Mouse (Mus musculus) lung, embryonic 16.5 days (tissue): ENCODE results near the gene Plce1. TPM values are rescaled to one million over a fixed set of nuclear protein-coding genes. Genes with fewer than 3 reads are reported as not detected.

Experiments used
- ATAC-seq: fragments of 200-750 bp; cut with Nextera tagmentation; 2 replicates; pipeline ENCODE4 v1.8.0; 2017; ENCODE audit warnings: low read depth, mild to moderate bottlenecking, moderate library complexity
- H3K27ac ChIP-seq: fragments of 300-500 bp; sonication (generic); 2 replicates; pipeline ENCODE4 v1.5.1; 2014; ENCODE audit warnings: mild to moderate bottlenecking, control low read depth, low read length
- H3K27me3 ChIP-seq: fragments of 300-500 bp; sonication (generic); 2 replicates; pipeline ENCODE4 v1.6.1; 2014; ENCODE audit warnings: low read depth, low read length, mixed read lengths; ENCODE audit not compliant: control insufficient read depth, insufficient read depth
- H3K36me3 ChIP-seq: fragments of 300-500 bp; sonication (generic); 2 replicates; pipeline ENCODE4 v1.6.1; 2014; ENCODE audit warnings: low read length; ENCODE audit not compliant: control insufficient read depth, insufficient read depth
- H3K4me1 ChIP-seq: fragments of 300-500 bp; sonication (generic); replicated peaks from 2 replicates; pipeline ENCODE4 v1.6.1; 2014; ENCODE audit warnings: low read length, mixed read lengths; ENCODE audit not compliant: control insufficient read depth, insufficient read depth
- H3K4me2 ChIP-seq: fragments of 300-500 bp; sonication (generic); 2 replicates; pipeline ENCODE4 v1.6.1; 2014; ENCODE audit warnings: low read depth, low read length, control low read depth
- H3K4me3 ChIP-seq: fragments of 300-500 bp; sonication (generic); 2 replicates; pipeline ENCODE4 v1.5.1; 2014; ENCODE audit warnings: mild to moderate bottlenecking, low read length, control low read depth
- H3K9ac ChIP-seq: fragments of 300-500 bp; sonication (generic); 2 replicates; pipeline ENCODE4 v1.6.1; 2014; ENCODE audit warnings: low read length, control low read depth
- H3K9me3 ChIP-seq: fragments of 300-500 bp; sonication (generic); 2 replicates; pipeline ENCODE4 v1.6.1; 2016; ENCODE audit warnings: low read length; ENCODE audit not compliant: control insufficient read depth
- WGBS: fragments of 180-500 bp; shearing (Covaris S2); extraction: QIAGEN DNeasy Blood & Tissue Kit; methylation state at CpG from one replicate; pipeline ENCODE4 v1.1.7; 2014; 5-methylcytosine and 5-hydroxymethylcytosine counted together
- polyA plus RNA-seq: library from polyadenylated mRNA; unstranded; fragments of >200 nt; fragmentation: Nextera tagmentation; extraction: Ambion mirVana; gene quantifications from 2 replicates; pipeline ENCODE4 v1.2.1, GENCODE M21; 2015

Gene Plce1
- polyA plus RNA-seq, 1 experiment from 2014 or later = 4.1 TPM

- WGBS = 77% methylated on average over 4 of the region's 4 CpGs
Measured at GRCm38 (mm10) chr19:38693769-38694168, 212.9 kb downstream of the Plce1 start.

GRCm38 (mm10) chr19:38701776-38702175 is 220.9 kb downstream of the Plce1 start:
- H3K4me3 ChIP-seq = no peak overlapping the region
- no peak overlapping the region for H3K27ac ChIP-seq
- H3K9me3 ChIP-seq = no peaks in the 10 kb centered on the region
- no peaks in the 10 kb centered on the region for H3K4me1 ChIP-seq
- no peak overlapping the region for H3K9ac ChIP-seq
- 88% methylated on average over 8 of the region's 8 CpGs for WGBS
- H3K4me2 ChIP-seq = no peak overlapping the region
- no peak for ATAC-seq
- H3K36me3 ChIP-seq = no peaks in the 10 kb centered on the region
- no peaks in the 10 kb centered on the region for H3K27me3 ChIP-seq

More at GRCm38 (mm10) chr19:38693769-38694168, 212.9 kb downstream of the Plce1 start:
- no peak for ATAC-seq
- Histone ChIP-seq H3K9ac (no peak overlapping the region), H3K27ac (no peak overlapping the region), H3K4me1 (no peaks in the 10 kb centered on the region), H3K27me3 (no peaks in the 10 kb centered on the region), H3K4me3 (no peak overlapping the region), H3K4me2 (no peak overlapping the region), H3K36me3 (no peaks in the 10 kb centered on the region), H3K9me3 (no peaks in the 10 kb centered on the region)

GRCm38 (mm10) chr19:38704742-38705141 is 223.8 kb downstream of the Plce1 start:
- 78% methylated on average over 3 of the region's 3 CpGs for WGBS
- Histone ChIP-seq H3K36me3 (no peaks in the 10 kb centered on the region), H3K27ac (no peak overlapping the region), H3K27me3 (no peaks in the 10 kb centered on the region), H3K4me3 (no peak overlapping the region), H3K9me3 (no peaks in the 10 kb centered on the region), H3K4me1 (no peaks in the 10 kb centered on the region), H3K9ac (no peak overlapping the region), H3K4me2 (no peak overlapping the region)
- ATAC-seq = no peak

- WGBS = 92% methylated on average over 11 of the region's 11 CpGs
- no peak for ATAC-seq
- Histone ChIP-seq H3K27ac (no peak overlapping the region), H3K9me3 (no peaks in the 10 kb centered on the region), H3K9ac (no peak overlapping the region), H3K4me3 (no peak overlapping the region), H3K4me2 (no peak overlapping the region), H3K36me3 (no peaks in the 10 kb centered on the region), H3K27me3 (no peaks in the 10 kb centered on the region), H3K4me1 (no peaks in the 10 kb centered on the region)
Measured at GRCm38 (mm10) chr19:38705244-38705643, 224.3 kb downstream of the Plce1 start.

GRCm38 (mm10) chr19:38706449-38706848 is 225.5 kb downstream of the Plce1 start:
- WGBS = 77% methylated on average over 6 of the region's 6 CpGs

GRCm38 (mm10) chr19:38709376-38709775 is 228.5 kb downstream of the Plce1 start:
- H3K4me3 ChIP-seq = no peak overlapping the region
- 76% methylated on average over 2 of the region's 2 CpGs for WGBS
- H3K27me3 ChIP-seq = no peaks in the 10 kb centered on the region
- H3K27ac ChIP-seq = no peak overlapping the region
- H3K36me3 ChIP-seq = no peaks in the 10 kb centered on the region
- no peaks in the 10 kb centered on the region for H3K9me3 ChIP-seq
- no peaks in the 10 kb centered on the region for H3K4me1 ChIP-seq
- ATAC-seq = no peak
- no peak overlapping the region for H3K4me2 ChIP-seq
- no peak overlapping the region for H3K9ac ChIP-seq

More at GRCm38 (mm10) chr19:38706449-38706848, 225.5 kb downstream of the Plce1 start:
- no peak for ATAC-seq
- no peaks in the 10 kb centered on the region for H3K9me3 ChIP-seq
- no peak overlapping the region for H3K9ac ChIP-seq
- H3K4me3 ChIP-seq = no peak overlapping the region
- H3K27me3 ChIP-seq = no peaks in the 10 kb centered on the region
- H3K36me3 ChIP-seq = no peaks in the 10 kb centered on the region
- H3K27ac ChIP-seq = no peak overlapping the region
- no peaks in the 10 kb centered on the region for H3K4me1 ChIP-seq
- no peak overlapping the region for H3K4me2 ChIP-seq

GRCm38 (mm10) chr19:38721808-38722207 is 240.9 kb downstream of the Plce1 start:
- Histone ChIP-seq H3K4me2 (no peak overlapping the region), H3K9me3 (no peaks in the 10 kb centered on the region), H3K4me1 (no peaks in the 10 kb centered on the region), H3K27ac (no peak overlapping the region), H3K36me3 (no peaks in the 10 kb centered on the region), H3K27me3 (no peaks in the 10 kb centered on the region), H3K9ac (no peak overlapping the region), H3K4me3 (no peak overlapping the region)
- no peak for ATAC-seq
- WGBS = 84% methylated on average over 4 of the region's 4 CpGs

GRCm38 (mm10) chr19:38722982-38723381 is 242.1 kb downstream of the Plce1 start:
- H3K9me3 ChIP-seq = no peaks in the 10 kb centered on the region
- H3K4me3 ChIP-seq = no peak overlapping the region
- H3K9ac ChIP-seq = no peak overlapping the region
- no peaks in the 10 kb centered on the region for H3K27me3 ChIP-seq
- no peak for ATAC-seq
- H3K4me1 ChIP-seq = no peaks in the 10 kb centered on the region
- H3K36me3 ChIP-seq = no peaks in the 10 kb centered on the region
- WGBS = 86% methylated on average over 6 of the region's 6 CpGs
- no peak overlapping the region for H3K4me2 ChIP-seq
- H3K27ac ChIP-seq = no peak overlapping the region

- Histone ChIP-seq H3K36me3 (no peaks in the 10 kb centered on the region), H3K9me3 (no peaks in the 10 kb centered on the region), H3K4me2 (no peak overlapping the region), H3K27ac (no peak overlapping the region), H3K4me3 (no peak overlapping the region), H3K9ac (no peak overlapping the region), H3K27me3 (no peaks in the 10 kb centered on the region), H3K4me1 (no peaks in the 10 kb centered on the region)
- ATAC-seq = no peak
- 61% methylated on average over 5 of the region's 5 CpGs for WGBS
Measured at GRCm38 (mm10) chr19:38723969-38724368, 243.1 kb downstream of the Plce1 start.

- no peak overlapping the region for H3K9ac ChIP-seq
- ATAC-seq = no peak
- no peak overlapping the region for H3K27ac ChIP-seq
- 42% methylated on average over 6 of the region's 6 CpGs for WGBS
- H3K4me1 ChIP-seq = no peaks in the 10 kb centered on the region
- H3K4me2 ChIP-seq = no peak overlapping the region
- H3K9me3 ChIP-seq = no peaks in the 10 kb centered on the region
- H3K36me3 ChIP-seq = no peaks in the 10 kb centered on the region
- H3K27me3 ChIP-seq = no peaks in the 10 kb centered on the region
- no peak overlapping the region for H3K4me3 ChIP-seq
Measured at GRCm38 (mm10) chr19:38728842-38729241, 247.9 kb downstream of the Plce1 start.
